Mouse (Mus musculus) kidney, adult 2 months (tissue): Measurements from ENCODE around the gene Shmt1.

Experiments
- CTCF ChIP-seq: fragments of 200-500 bp; conservative IDR thresholded peaks from 2 replicates; pipeline ENCODE4 v1.5.1; 2011; ENCODE audit warnings: low read depth, mild to moderate bottlenecking, control low read depth, low read length, moderate library complexity, mixed read lengths; ENCODE audit not compliant: insufficient read depth, insufficient read length
- POLR2A ChIP-seq: fragments of 200-500 bp; IDR thresholded peaks from one replicate; pipeline ENCODE4 v1.6.1; 2011; ENCODE audit warnings: low read depth, low read length, control low read depth

DNA sequence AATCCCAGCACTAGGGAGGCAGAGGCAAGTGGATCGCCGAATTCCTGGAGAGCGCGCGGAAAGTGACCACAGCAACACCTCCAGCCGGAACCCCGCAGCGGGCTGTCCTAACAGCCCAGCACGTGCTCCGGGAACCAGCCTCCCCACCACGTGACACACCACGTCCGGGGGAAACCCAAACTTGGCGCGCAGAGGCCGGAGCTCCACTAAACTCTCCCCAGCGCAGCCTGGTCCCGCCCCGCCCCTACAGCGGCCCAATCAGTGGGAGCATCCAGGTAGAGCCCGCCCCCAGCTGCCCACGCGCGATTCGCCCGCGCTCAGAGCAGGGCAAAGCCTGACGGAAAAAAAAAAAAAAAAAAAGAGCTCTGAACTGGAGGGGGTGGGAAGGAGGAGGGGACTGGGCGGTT, 461 bp downstream of the Shmt1 start:
- no peak for TF ChIP-seq POLR2A
- no peak for TF ChIP-seq CTCF
